Mouse (Mus musculus) hindbrain, embryonic 16.5 days (tissue): ENCODE results near the gene Nhsl2. TPM values are rescaled to one million over a fixed set of nuclear protein-coding genes. Genes with fewer than 3 reads are reported as not detected.

ENCODE experiments used
- ATAC-seq: fragments of 200-750 bp; cut with Nextera tagmentation; 2 replicates; pipeline ENCODE4 v1.8.0; 2017; ENCODE audit warnings: moderate TSS enrichment, moderate library complexity
- H3K27ac ChIP-seq: fragments of 300-500 bp; sonication (generic); 2 replicates; pipeline ENCODE4 v1.5.1; 2014; ENCODE audit warnings: low read depth, mild to moderate bottlenecking, control low read depth, low read length, moderate library complexity
- H3K27me3 ChIP-seq: fragments of 300-500 bp; sonication (generic); replicated peaks from 2 replicates; pipeline ENCODE4 v1.6.1; 2014; ENCODE audit warnings: low read length; ENCODE audit not compliant: control insufficient read depth, insufficient read depth
- H3K36me3 ChIP-seq: fragments of 300-500 bp; sonication (generic); 2 replicates; pipeline ENCODE4 v1.6.1; 2014; ENCODE audit warnings: mild to moderate bottlenecking, low read length, moderate library complexity, mixed read lengths; ENCODE audit not compliant: control insufficient read depth, insufficient read depth
- H3K4me1 ChIP-seq: fragments of 300-500 bp; sonication (generic); 2 replicates; pipeline ENCODE4 v1.6.1; 2014; ENCODE audit warnings: low read depth, low read length; ENCODE audit not compliant: control insufficient read depth, insufficient read depth
- H3K4me2 ChIP-seq: fragments of 300-500 bp; sonication (generic); 2 replicates; pipeline ENCODE4 v1.6.1; 2014; ENCODE audit warnings: mild to moderate bottlenecking, low read length, control low read depth, moderate library complexity
- H3K4me3 ChIP-seq: fragments of 300-500 bp; sonication (generic); 2 replicates; pipeline ENCODE4 v1.5.1; 2014; ENCODE audit warnings: mild to moderate bottlenecking, low read length, control low read depth, moderate library complexity
- H3K9ac ChIP-seq: fragments of 300-500 bp; sonication (generic); 2 replicates; pipeline ENCODE4 v1.6.1; 2014; ENCODE audit warnings: low read depth, mild to moderate bottlenecking, control low read depth, low read length, moderate library complexity
- H3K9me3 ChIP-seq: fragments of 300-500 bp; sonication (generic); 2 replicates; pipeline ENCODE4 v1.6.1; 2014; ENCODE audit warnings: mild to moderate bottlenecking, low read length, moderate library complexity; ENCODE audit not compliant: control insufficient read depth
- WGBS: fragments of 180-500 bp; shearing (Covaris S2); extraction: QIAGEN DNeasy Blood & Tissue Kit; methylation state at CpG from one replicate; pipeline ENCODE4 v1.1.7; 2014; 5-methylcytosine and 5-hydroxymethylcytosine counted together
- polyA plus RNA-seq: library from polyadenylated mRNA; unstranded; fragments of >200 nt; fragmentation: Nextera tagmentation; extraction: Ambion mirVana; gene quantifications from 2 replicates; pipeline ENCODE4 v1.2.1, GENCODE M21; 2015

Nhsl2 gene
- polyA plus RNA-seq, 1 experiment from 2014 or later: 7.6 TPM

GRCm38 (mm10) chrX:101981450-101981849, 132.3 kb downstream of the Nhsl2 start:
- Histone ChIP-seq H3K4me2 (no peak overlapping the region), H3K4me3 (no peak overlapping the region), H3K27ac (no peak overlapping the region), H3K4me1 (no peaks in the 10 kb centered on the region; the same call in 1 of the 2 replicates), H3K9me3 (no peaks in the 10 kb centered on the region), H3K27me3 (peaks cover 2% of the 10 kb centered on the region; the same call in 1 of the 2 replicates), H3K9ac (no peak overlapping the region), H3K36me3 (no peaks in the 10 kb centered on the region)
- ATAC-seq: no peak
- WGBS: 36% methylated on average over 2 of the region's 2 CpGs

- Histone ChIP-seq H3K27ac (no peak overlapping the region), H3K4me3 (no peak overlapping the region), H3K4me1 (peaks cover 5% of the 10 kb centered on the region; the same call in 1 of the 2 replicates), H3K9me3 (no peaks in the 10 kb centered on the region), H3K27me3 (peaks cover 2% of the 10 kb centered on the region; the same call in 1 of the 2 replicates), H3K36me3 (no peaks in the 10 kb centered on the region), H3K4me2 (no peak overlapping the region), H3K9ac (no peak overlapping the region)
- WGBS: 73% methylated on average over 6 of the region's 6 CpGs
- no peak for ATAC-seq
These were observed 134.5 kb downstream of the Nhsl2 start for GRCm38 (mm10) chrX:101983638-101984037.

- Histone ChIP-seq H3K9me3 (no peaks in the 10 kb centered on the region), H3K27me3 (peaks cover 2% of the 10 kb centered on the region), H3K27ac (no peak overlapping the region), H3K4me3 (no peak overlapping the region), H3K9ac (no peak overlapping the region), H3K4me1 (peaks cover 5% of the 10 kb centered on the region; the same call in 1 of the 2 replicates), H3K4me2 (no peak overlapping the region), H3K36me3 (no peaks in the 10 kb centered on the region)
- WGBS: 38% methylated on average over 8 of the region's 9 CpGs
- ATAC-seq: peak; percentile 75
These were observed 137.6 kb downstream of the Nhsl2 start for GRCm38 (mm10) chrX:101986657-101987367.

GRCm38 (mm10) chrX:101993841-101994571, 144.8 kb downstream of the Nhsl2 start:
- H3K27ac ChIP-seq: peak overlapping the region; percentile 63; the same call in 1 of the 2 replicates
- H3K4me3 ChIP-seq: no peak overlapping the region
- 17% methylated on average over 12 of the region's 12 CpGs for WGBS
- H3K27me3 ChIP-seq: peaks cover 3% of the 10 kb centered on the region
- H3K4me1 ChIP-seq: no peaks in the 10 kb centered on the region; the same call in 1 of the 2 replicates
- H3K9me3 ChIP-seq: no peaks in the 10 kb centered on the region
- H3K9ac ChIP-seq: no peak overlapping the region
- H3K4me2 ChIP-seq: no peak overlapping the region
- ATAC-seq: peak; percentile 93
- no peaks in the 10 kb centered on the region for H3K36me3 ChIP-seq

- Histone ChIP-seq H3K27ac (no peak overlapping the region), H3K27me3 (peaks cover 5% of the 10 kb centered on the region; the same call in 1 of the 2 replicates), H3K4me2 (no peak overlapping the region), H3K36me3 (no peaks in the 10 kb centered on the region), H3K4me1 (no peaks in the 10 kb centered on the region; the same call in 1 of the 2 replicates), H3K4me3 (no peak overlapping the region), H3K9ac (no peak overlapping the region), H3K9me3 (no peaks in the 10 kb centered on the region)
- no peak for ATAC-seq
- 89% methylated on average over 2 of the region's 2 CpGs for WGBS
These were observed 147.5 kb downstream of the Nhsl2 start for GRCm38 (mm10) chrX:101996726-101997125.

GRCm38 (mm10) chrX:102003632-102004315, 154.6 kb downstream of the Nhsl2 start:
- Histone ChIP-seq H3K4me1 (peaks cover 2% of the 10 kb centered on the region; the same call in 1 of the 2 replicates), H3K4me2 (peak overlapping the region; percentile 63), H3K9me3 (no peaks in the 10 kb centered on the region), H3K9ac (peak overlapping the region; percentile 57), H3K27me3 (peaks cover 10% of the 10 kb centered on the region; the same call in 1 of the 2 replicates), H3K36me3 (no peaks in the 10 kb centered on the region), H3K4me3 (peak overlapping the region; percentile 40), H3K27ac (peak overlapping the region; percentile 25; the same call in 1 of the 2 replicates)
- ATAC-seq: peak; percentile 91
- 11% methylated on average over 20 of the region's 20 CpGs for WGBS

- H3K9ac ChIP-seq: peak overlapping the region; percentile 57
- H3K27me3 ChIP-seq: peaks cover 11% of the 10 kb centered on the region; the same call in 1 of the 2 replicates
- no peaks in the 10 kb centered on the region for H3K9me3 ChIP-seq
- peak; percentile 38; the same call in 1 of the 2 replicates for ATAC-seq
- H3K4me2 ChIP-seq: peak overlapping the region; percentile 63
- 8% methylated on average over 7 of the region's 7 CpGs for WGBS
- H3K4me1 ChIP-seq: peaks cover 2% of the 10 kb centered on the region; the same call in 1 of the 2 replicates
- peak overlapping the region; percentile 25; the same call in 1 of the 2 replicates for H3K27ac ChIP-seq
- H3K36me3 ChIP-seq: no peaks in the 10 kb centered on the region
- H3K4me3 ChIP-seq: peak overlapping the region; percentile 40
These were observed 155.2 kb downstream of the Nhsl2 start for GRCm38 (mm10) chrX:102004370-102004769.

- H3K4me1 ChIP-seq: peaks cover 2% of the 10 kb centered on the region; the same call in 1 of the 2 replicates
These were observed 156.0 kb downstream of the Nhsl2 start for GRCm38 (mm10) chrX:102005141-102005641.

More at GRCm38 (mm10) chrX:102005141-102005641, 156.0 kb downstream of the Nhsl2 start:
- ATAC-seq: peak; percentile 13; the same call in 1 of the 2 replicates
- peak overlapping the region; percentile 63 for H3K4me2 ChIP-seq
- peak overlapping the region; percentile 51 for H3K9ac ChIP-seq
- no peaks in the 10 kb centered on the region for H3K9me3 ChIP-seq
- H3K27me3 ChIP-seq: peaks cover 9% of the 10 kb centered on the region; the same call in 1 of the 2 replicates
- 16% methylated on average over 6 of the region's 10 CpGs for WGBS
- H3K4me3 ChIP-seq: peak overlapping the region; percentile 40
- no peaks in the 10 kb centered on the region for H3K36me3 ChIP-seq
- H3K27ac ChIP-seq: no peak overlapping the region
